Mouse (Mus musculus): ENCODE data around the gene Tnfrsf14.

DNA sequence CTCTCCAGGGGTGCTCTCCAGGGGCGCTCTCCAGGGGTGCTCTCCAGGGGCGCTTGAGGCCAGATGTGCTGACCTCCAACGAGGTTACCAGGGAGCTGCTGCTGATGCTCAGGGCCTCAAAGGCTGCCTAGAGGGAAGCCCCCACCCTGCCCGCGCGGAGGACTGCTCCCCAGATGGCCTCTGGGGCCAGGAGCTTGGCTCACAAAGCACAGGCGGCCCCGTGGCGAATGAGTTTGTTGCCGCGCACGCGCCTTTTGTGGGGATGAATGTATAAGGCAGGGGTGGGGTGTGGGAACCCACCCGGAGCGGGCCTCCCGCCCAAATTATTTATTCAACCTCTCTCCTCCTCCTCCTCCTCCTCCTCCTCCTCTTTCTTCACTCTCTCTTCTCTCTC, 21.2 kb upstream of the Tnfrsf14 start:
- TF ChIP-seq CTCF (IDR thresholded peaks at IDR 0.05; ENCODE audit: low read depth) (no peak), EP300 (IDR thresholded peaks at IDR 0.05; ENCODE audit: low read depth) (no peak)
